Mouse (Mus musculus): Measurements from ENCODE around the gene Grhl1.

GRCm38 (mm10) chr12:24548885-24549284 lies 23.2 kb upstream of the Grhl1 start:
- TF ChIP-seq CTCF (IDR thresholded peaks at IDR 0.05; ENCODE audit: extremely low read depth, insufficient read depth, low read length) (no peak), POLR2A (IDR thresholded peaks at IDR 0.05; ENCODE audit: extremely low read depth, insufficient read depth, low read length) (no peak)
